Mouse (Mus musculus) hindbrain, embryonic 13.5 days (tissue): ENCODE results near the gene Arhgef39. TPM values are rescaled to one million over a fixed set of nuclear protein-coding genes. Genes with fewer than 3 reads are reported as not detected.

Source experiments
- ATAC-seq: fragments of 200-750 bp; cut with Nextera tagmentation; 2 replicates; pipeline ENCODE4 v1.8.0; 2017; ENCODE audit warnings: moderate TSS enrichment; ENCODE audit not compliant: low FRiP score
- H3K27ac ChIP-seq: fragments of 300-500 bp; sonication (generic); 2 replicates; pipeline ENCODE4 v1.5.1; 2015; ENCODE audit warnings: inconsistent platforms, mild to moderate bottlenecking, moderate library complexity
- H3K27me3 ChIP-seq: fragments of 300-500 bp; sonication (generic); 2 replicates; pipeline ENCODE4 v1.6.1; 2015; ENCODE audit warnings: mild to moderate bottlenecking, inconsistent platforms
- H3K36me3 ChIP-seq: fragments of 300-500 bp; sonication (generic); 2 replicates; pipeline ENCODE4 v1.6.1; 2015; ENCODE audit warnings: mild to moderate bottlenecking, inconsistent platforms
- H3K4me1 ChIP-seq: fragments of 300-500 bp; sonication (generic); replicated peaks from 2 replicates; pipeline ENCODE4 v1.6.1; 2015; ENCODE audit warnings: inconsistent platforms
- H3K4me2 ChIP-seq: fragments of 300-500 bp; sonication (generic); 2 replicates; pipeline ENCODE4 v1.6.1; 2015; ENCODE audit warnings: inconsistent platforms, mild to moderate bottlenecking, moderate library complexity
- H3K4me3 ChIP-seq: fragments of 300-500 bp; sonication (generic); 2 replicates; pipeline ENCODE4 v1.5.1; 2015; ENCODE audit warnings: mild to moderate bottlenecking, inconsistent platforms
- H3K9ac ChIP-seq: fragments of 300-500 bp; sonication (generic); 2 replicates; pipeline ENCODE4 v1.6.1; 2015; ENCODE audit warnings: mild to moderate bottlenecking, inconsistent platforms
- H3K9me3 ChIP-seq: fragments of 300-500 bp; sonication (generic); 2 replicates; pipeline ENCODE4 v1.6.1; 2016; ENCODE audit warnings: inconsistent platforms
- WGBS: fragments of 180-500 bp; shearing (Covaris S2); methylation state at CpG from one replicate; pipeline ENCODE4 v1.1.7; 2015; 5-methylcytosine and 5-hydroxymethylcytosine counted together
- polyA plus RNA-seq: library from polyadenylated mRNA; unstranded; fragments of >200 nt; fragmentation: Nextera tagmentation; extraction: Ambion mirVana; gene quantifications from 2 replicates; pipeline ENCODE4 v1.2.1, GENCODE M21; 2015

Arhgef39 gene
- 8.4 and 8.9 TPM in 2 replicates for polyA plus RNA-seq

DNA sequence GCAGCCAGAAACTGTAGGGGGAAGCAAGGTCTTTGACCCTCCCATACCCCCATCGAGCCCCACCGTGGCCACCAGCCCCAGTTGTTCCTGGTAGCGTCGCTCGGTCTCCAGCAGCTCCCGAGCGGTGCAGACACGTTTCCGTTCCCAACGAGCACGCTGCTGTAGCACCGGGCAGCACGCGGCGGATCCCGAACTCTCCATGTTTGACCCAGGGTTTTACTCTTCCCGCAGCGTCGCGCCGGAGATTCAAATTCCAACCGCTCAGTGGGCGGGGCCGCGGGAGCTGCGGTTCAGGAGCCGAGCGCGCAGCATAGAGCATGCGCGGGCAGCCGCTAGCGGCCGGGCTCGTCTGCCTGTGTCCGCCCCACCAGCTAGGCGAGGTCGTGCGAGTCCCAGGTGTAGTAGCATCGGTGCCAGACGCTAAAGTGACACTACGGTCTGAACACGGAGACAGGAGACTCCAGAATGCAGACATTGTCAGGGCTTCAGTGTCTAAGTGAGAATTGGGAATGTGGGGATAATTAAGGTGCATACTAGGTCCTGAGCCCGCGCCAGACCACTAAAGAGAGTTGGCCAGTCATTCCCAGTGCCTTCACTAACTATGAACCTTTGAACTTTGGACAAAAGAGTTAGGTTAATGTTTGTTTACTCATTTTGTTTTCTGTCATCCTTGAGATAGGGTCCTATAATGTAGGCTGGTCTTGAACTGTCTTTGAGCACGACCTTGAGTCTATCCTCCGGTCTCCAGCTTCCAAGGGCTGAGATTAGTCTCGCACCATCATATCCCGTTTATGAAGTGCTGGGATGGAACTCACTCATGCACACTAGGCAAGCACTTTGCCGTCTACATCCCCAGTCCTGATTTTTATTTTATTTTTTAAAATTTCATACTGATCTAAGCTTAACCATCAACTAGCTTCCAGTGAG lies at the start of gene Arhgef39:
TSS of gene Arhgef39 (minus strand) at position 289 of the 927 bp plus-strand sequence.
- Histone ChIP-seq H3K27me3 (0 out of 2 replicates have a peak, but pooled peaks cover 6% of the 10 kb centered on the region), H3K4me1 (peaks cover 32% of the 10 kb centered on the region), H3K27ac (no peak within 1 kb of the TSS), H3K9me3 (no peaks in the 10 kb centered on the region), H3K36me3 (peaks cover 3% of the 10 kb centered on the region; the same call in 1 of the 2 replicates), H3K9ac (peak within 1 kb of the TSS; percentile 72), H3K4me3 (peak within 1 kb of the TSS; percentile 53), H3K4me2 (peak within 1 kb of the TSS; percentile 77)
- ATAC-seq = peak; percentile 81
- whole genome bisulfite sequencing = 7% methylated on average over 50 of the region's 50 CpGs

DNA sequence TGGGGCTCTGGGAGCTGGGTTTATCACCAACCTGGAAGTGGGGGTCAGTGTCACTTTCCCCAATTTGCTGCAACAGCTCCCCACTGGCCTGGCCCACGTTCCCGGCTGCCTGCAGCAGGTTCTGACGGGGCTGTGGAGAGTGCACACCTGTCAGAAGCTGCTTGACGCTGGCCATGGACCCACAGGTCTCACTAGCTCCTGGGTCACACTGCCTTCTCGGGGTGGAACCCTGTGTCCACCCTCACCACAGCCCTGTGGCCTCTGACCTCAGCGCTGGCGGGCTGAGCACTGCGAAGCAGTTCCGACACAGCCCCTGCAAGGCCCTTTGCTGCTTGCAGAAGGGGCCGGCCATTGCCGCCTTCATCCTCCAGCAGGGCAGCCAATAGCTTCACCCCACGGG lies 49.6 kb upstream of the Arhgef39 start:
- Histone ChIP-seq H3K4me3 (no peak overlapping the region), H3K27ac (no peak overlapping the region), H3K9ac (no peak overlapping the region), H3K27me3 (no peaks in the 10 kb centered on the region), H3K9me3 (no peaks in the 10 kb centered on the region), H3K4me1 (no peaks in the 10 kb centered on the region), H3K36me3 (peaks cover 100% of the 10 kb centered on the region), H3K4me2 (no peak overlapping the region)
- 93% methylated on average over 12 of the region's 12 CpGs for WGBS
- no peak for ATAC-seq

DNA sequence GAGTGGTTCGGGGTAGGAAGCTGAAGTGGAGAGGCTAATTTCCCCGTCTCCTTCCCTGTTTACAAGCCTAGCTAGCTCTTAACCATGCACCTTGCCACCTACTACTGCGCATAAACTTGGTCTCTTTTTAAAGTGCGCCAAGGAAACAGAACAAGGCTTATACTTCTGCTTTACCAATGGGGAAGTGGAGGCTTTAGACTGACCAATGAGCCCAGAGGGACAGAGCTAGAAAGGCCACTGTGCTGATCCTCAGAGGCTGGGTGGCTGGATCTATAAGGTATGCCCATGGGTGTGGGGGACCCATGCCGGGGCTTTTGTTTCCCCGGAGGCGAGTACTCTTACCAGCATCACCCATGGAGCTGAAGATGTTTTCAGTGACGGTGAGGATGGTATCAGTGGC lies 47.7 kb upstream of the Arhgef39 start:
- ATAC-seq = no peak
- no peak overlapping the region for H3K27ac ChIP-seq
- no peaks in the 10 kb centered on the region for H3K9me3 ChIP-seq
- 97% methylated on average over 8 of the region's 8 CpGs for WGBS
- H3K4me1 ChIP-seq = no peaks in the 10 kb centered on the region
- H3K4me2 ChIP-seq = no peak overlapping the region
- H3K4me3 ChIP-seq = no peak overlapping the region
- peaks cover 100% of the 10 kb centered on the region for H3K36me3 ChIP-seq
- H3K9ac ChIP-seq = no peak overlapping the region
- H3K27me3 ChIP-seq = no peaks in the 10 kb centered on the region

DNA sequence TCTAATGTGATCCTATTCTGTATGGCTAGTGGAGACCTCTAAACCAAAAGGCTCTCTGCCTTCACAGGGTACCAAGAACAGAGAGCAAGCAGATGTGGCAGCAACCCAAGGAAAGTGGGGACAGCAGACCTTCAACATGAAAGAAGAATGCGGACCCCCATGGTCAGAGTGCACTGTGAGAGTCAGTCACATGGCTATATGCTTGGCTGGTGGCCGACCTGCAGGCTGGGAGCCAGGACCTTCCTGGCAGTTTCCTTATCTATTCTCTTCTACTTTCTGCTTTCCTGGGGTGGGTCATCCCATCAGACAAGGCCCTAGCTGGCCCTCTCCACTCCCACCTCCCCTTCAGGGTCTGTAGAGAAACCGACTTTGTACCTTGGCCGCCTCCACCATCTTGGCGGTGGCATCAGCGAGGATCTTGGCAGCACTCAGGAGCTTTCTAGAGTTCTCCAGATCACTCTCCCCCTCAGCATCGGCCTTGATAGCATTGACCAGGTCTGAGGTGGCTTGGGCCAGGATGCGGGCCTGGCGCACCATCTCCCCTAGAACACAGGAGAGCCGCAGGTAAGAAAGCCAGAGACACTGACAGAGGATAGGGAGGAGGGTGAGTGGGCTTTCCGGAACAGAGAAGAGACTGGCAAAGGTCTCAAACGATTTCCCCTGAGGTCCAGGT lies 47.0 kb upstream of the Arhgef39 start:
- Histone ChIP-seq H3K4me2 (no peak overlapping the region), H3K27me3 (no peaks in the 10 kb centered on the region), H3K27ac (no peak overlapping the region), H3K4me3 (no peak overlapping the region), H3K9me3 (no peaks in the 10 kb centered on the region), H3K4me1 (no peaks in the 10 kb centered on the region), H3K9ac (no peak overlapping the region), H3K36me3 (peaks cover 100% of the 10 kb centered on the region)
- 92% methylated on average over 12 of the region's 12 CpGs for WGBS
- ATAC-seq = no peak

- Histone ChIP-seq H3K4me2 (no peak overlapping the region), H3K27ac (no peak overlapping the region), H3K36me3 (peaks cover 99% of the 10 kb centered on the region), H3K9me3 (no peaks in the 10 kb centered on the region), H3K4me3 (no peak overlapping the region), H3K9ac (no peak overlapping the region), H3K27me3 (no peaks in the 10 kb centered on the region), H3K4me1 (no peaks in the 10 kb centered on the region)
- WGBS = 93% methylated on average over 3 of the region's 3 CpGs
- ATAC-seq = no peak
These were observed 42.5 kb upstream of the Arhgef39 start for GRCm38 (mm10) chr4:43542044-43542443.

DNA sequence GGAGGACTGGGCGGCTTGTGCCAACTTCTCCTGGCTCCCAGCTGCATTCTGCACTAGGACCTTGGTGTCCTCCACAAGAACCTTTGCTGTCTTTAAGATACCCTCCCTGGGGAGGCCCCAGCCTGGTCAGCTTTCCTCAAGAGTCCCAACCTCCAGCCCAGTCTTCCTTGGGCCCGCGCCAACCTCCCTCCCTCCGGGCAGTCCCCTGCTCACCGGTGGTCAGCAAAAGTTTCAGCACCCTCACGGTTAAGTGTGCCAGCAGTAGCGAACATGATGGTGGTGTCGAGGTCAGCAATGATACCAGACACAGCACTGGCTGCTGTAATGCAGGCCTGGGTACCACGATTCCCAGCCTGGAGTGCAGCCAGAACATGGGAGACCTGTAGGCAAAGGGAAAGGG lies 36.5 kb upstream of the Arhgef39 start:
- Histone ChIP-seq H3K36me3 (peaks cover 100% of the 10 kb centered on the region), H3K9ac (no peak overlapping the region), H3K4me1 (no peaks in the 10 kb centered on the region), H3K9me3 (no peaks in the 10 kb centered on the region), H3K27me3 (no peaks in the 10 kb centered on the region), H3K27ac (no peak overlapping the region), H3K4me3 (no peak overlapping the region), H3K4me2 (no peak overlapping the region)
- no peak for ATAC-seq
- 96% methylated on average over 9 of the region's 9 CpGs for WGBS

GRCm38 (mm10) chr4:43535628-43536027 lies 36.1 kb upstream of the Arhgef39 start:
- no peak for ATAC-seq
- H3K36me3 ChIP-seq = peaks cover 98% of the 10 kb centered on the region
- 97% methylated on average over 8 of the region's 8 CpGs for WGBS
- no peaks in the 10 kb centered on the region for H3K4me1 ChIP-seq
- no peak overlapping the region for H3K4me3 ChIP-seq
- H3K9me3 ChIP-seq = no peaks in the 10 kb centered on the region
- no peak overlapping the region for H3K9ac ChIP-seq
- no peaks in the 10 kb centered on the region for H3K27me3 ChIP-seq
- no peak overlapping the region for H3K4me2 ChIP-seq
- no peak overlapping the region for H3K27ac ChIP-seq

- H3K27ac ChIP-seq = no peak overlapping the region
- H3K27me3 ChIP-seq = no peaks in the 10 kb centered on the region
- H3K4me2 ChIP-seq = no peak overlapping the region
- 90% methylated on average over 9 of the region's 9 CpGs for WGBS
- peaks cover 75% of the 10 kb centered on the region for H3K36me3 ChIP-seq
- no peak for ATAC-seq
- no peak overlapping the region for H3K9ac ChIP-seq
- no peak overlapping the region for H3K4me3 ChIP-seq
- no peaks in the 10 kb centered on the region; the same call in 1 of the 2 replicates for H3K4me1 ChIP-seq
- no peaks in the 10 kb centered on the region for H3K9me3 ChIP-seq
These were observed 33.8 kb upstream of the Arhgef39 start for GRCm38 (mm10) chr4:43533270-43533669.

GRCm38 (mm10) chr4:43530581-43530980 lies 31.1 kb upstream of the Arhgef39 start:
- H3K4me2 ChIP-seq = no peak overlapping the region
- no peak overlapping the region for H3K9ac ChIP-seq
- H3K36me3 ChIP-seq = peaks cover 48% of the 10 kb centered on the region
- H3K4me1 ChIP-seq = no peaks in the 10 kb centered on the region; the same call in 1 of the 2 replicates
- H3K4me3 ChIP-seq = no peak overlapping the region
- 26% methylated on average over 7 of the region's 7 CpGs for WGBS
- H3K27ac ChIP-seq = no peak overlapping the region
- no peaks in the 10 kb centered on the region for H3K9me3 ChIP-seq
- no peak for ATAC-seq
- peaks cover 19% of the 10 kb centered on the region for H3K27me3 ChIP-seq

GRCm38 (mm10) chr4:43530081-43530501 lies 30.6 kb upstream of the Arhgef39 start:
- H3K4me2 ChIP-seq = no peak overlapping the region
- H3K27me3 ChIP-seq = peaks cover 24% of the 10 kb centered on the region
- no peak for ATAC-seq
- H3K36me3 ChIP-seq = peaks cover 43% of the 10 kb centered on the region
- 67% methylated on average over 8 of the region's 8 CpGs for WGBS
- no peak overlapping the region for H3K4me3 ChIP-seq
- H3K4me1 ChIP-seq = no peaks in the 10 kb centered on the region; the same call in 1 of the 2 replicates
- no peaks in the 10 kb centered on the region for H3K9me3 ChIP-seq
- 0 out of 2 replicates have a peak overlapping the region, but pooled peaks have one; percentile 25 for H3K27ac ChIP-seq
- no peak overlapping the region; the same call in 1 of the 2 replicates for H3K9ac ChIP-seq

DNA sequence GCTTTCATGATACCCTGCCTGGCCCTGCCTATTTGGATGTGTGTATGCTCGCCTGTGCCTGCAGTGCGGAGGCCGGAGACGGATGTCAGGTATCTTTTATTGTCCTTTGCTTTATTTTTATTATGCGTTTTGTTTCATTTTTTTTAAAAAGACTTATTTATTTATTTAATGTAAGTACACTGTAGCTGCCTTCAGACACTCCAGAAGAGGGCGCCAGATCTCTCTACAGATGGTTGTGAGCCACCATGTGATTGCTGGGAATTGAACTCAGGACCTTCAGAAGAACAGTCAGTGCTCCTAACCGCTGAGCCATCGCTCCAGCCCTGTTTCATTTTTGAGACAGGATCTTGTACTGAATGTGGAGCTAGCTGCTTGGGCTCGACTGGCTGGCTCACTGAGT lies 29.0 kb upstream of the Arhgef39 start:
- ATAC-seq = no peak
- H3K9me3 ChIP-seq = no peaks in the 10 kb centered on the region
- peaks cover 38% of the 10 kb centered on the region for H3K27me3 ChIP-seq
- no peak overlapping the region for H3K4me3 ChIP-seq
- no peak overlapping the region for H3K4me2 ChIP-seq
- no peak overlapping the region for H3K27ac ChIP-seq
- H3K36me3 ChIP-seq = peaks cover 27% of the 10 kb centered on the region
- peaks cover 14% of the 10 kb centered on the region for H3K4me1 ChIP-seq
- H3K9ac ChIP-seq = no peak overlapping the region
- 79% methylated on average over 9 of the region's 9 CpGs for WGBS

- H3K9me3 ChIP-seq = no peaks in the 10 kb centered on the region
- H3K27ac ChIP-seq = no peak overlapping the region
- peaks cover 21% of the 10 kb centered on the region for H3K36me3 ChIP-seq
- no peak for ATAC-seq
- no peak overlapping the region for H3K9ac ChIP-seq
- H3K4me3 ChIP-seq = no peak overlapping the region
- no peak overlapping the region for H3K4me2 ChIP-seq
- peaks cover 20% of the 10 kb centered on the region for H3K4me1 ChIP-seq
- H3K27me3 ChIP-seq = peaks cover 44% of the 10 kb centered on the region
- WGBS = 64% methylated on average over 5 of the region's 5 CpGs
These were observed 28.4 kb upstream of the Arhgef39 start for GRCm38 (mm10) chr4:43527880-43528279.
